Mouse (Mus musculus): ENCODE data around the gene Bace2. TPM values are rescaled to one million over a fixed set of nuclear protein-coding genes. Genes with fewer than 3 reads are reported as not detected.

Bace2 gene
- total RNA-seq, 1 experiment from 2014 or later = 14.7 TPM

GRCm38 (mm10) chr16:97401741-97402140 is 45.2 kb downstream of the Bace2 start:
- no peak for DNase-seq

- DNase-seq = no peak
Observed at GRCm38 (mm10) chr16:97402213-97402785, 45.8 kb downstream of the Bace2 start.

GRCm38 (mm10) chr16:97405476-97406012 is 49.0 kb downstream of the Bace2 start:
- no peak for DNase-seq

GRCm38 (mm10) chr16:97417896-97418542 is 61.5 kb downstream of the Bace2 start:
- peak; percentile 39 for DNase-seq

GRCm38 (mm10) chr16:97418749-97419453 is 62.4 kb downstream of the Bace2 start:
- DNase-seq = no peak

GRCm38 (mm10) chr16:97421671-97422070 is 65.1 kb downstream of the Bace2 start:
- no peak for DNase-seq

GRCm38 (mm10) chr16:97423627-97424026 is 67.1 kb downstream of the Bace2 start:
- DNase-seq = no peak

- no peak for DNase-seq
Observed at GRCm38 (mm10) chr16:97428026-97428425, 71.5 kb downstream of the Bace2 start.

GRCm38 (mm10) chr16:97430091-97430490 is 73.5 kb downstream of the Bace2 start:
- DNase-seq = no peak

- DNase-seq = peak; percentile 75
Observed at GRCm38 (mm10) chr16:97431328-97431727, 74.8 kb downstream of the Bace2 start.

GRCm38 (mm10) chr16:97434206-97434605 is 77.7 kb downstream of the Bace2 start:
- no peak for DNase-seq

- no peak for DNase-seq
Observed at GRCm38 (mm10) chr16:97437448-97438056, 81.0 kb downstream of the Bace2 start.

GRCm38 (mm10) chr16:97438191-97438590 is 81.6 kb downstream of the Bace2 start:
- DNase-seq = no peak

- no peak for DNase-seq
Observed at GRCm38 (mm10) chr16:97441967-97442366, 85.4 kb downstream of the Bace2 start.

- peak; percentile 8 for DNase-seq
Observed at GRCm38 (mm10) chr16:97443670-97444263, 87.2 kb downstream of the Bace2 start.

- DNase-seq = no peak
Observed at GRCm38 (mm10) chr16:97447386-97447785, 90.8 kb downstream of the Bace2 start.

- no peak for DNase-seq
Observed at GRCm38 (mm10) chr16:97459831-97460230, 103.3 kb downstream of the Bace2 start.

- DNase-seq = no peak
Observed at GRCm38 (mm10) chr16:97461271-97461670, 104.7 kb downstream of the Bace2 start.

- DNase-seq = no peak
Observed at GRCm38 (mm10) chr16:97462481-97463181, 106.1 kb downstream of the Bace2 start, which contains the start of gene Mx1. Gene Mx1, minus strand, starts transcription at chr16:97462907.

- DNase-seq = no peak
Observed at GRCm38 (mm10) chr16:97466182-97466957, 109.8 kb downstream of the Bace2 start.

GRCm38 (mm10) chr16:97467472-97467871 is 110.9 kb downstream of the Bace2 start:
- DNase-seq = no peak
